Mouse (Mus musculus): ENCODE data around the gene Shisa7. TPM values are rescaled to one million over a fixed set of nuclear protein-coding genes. Genes with fewer than 3 reads are reported as not detected.

Gene Shisa7
- polyA plus RNA-seq, 1 experiment from 2014 or later = 0.68 TPM

DNA sequence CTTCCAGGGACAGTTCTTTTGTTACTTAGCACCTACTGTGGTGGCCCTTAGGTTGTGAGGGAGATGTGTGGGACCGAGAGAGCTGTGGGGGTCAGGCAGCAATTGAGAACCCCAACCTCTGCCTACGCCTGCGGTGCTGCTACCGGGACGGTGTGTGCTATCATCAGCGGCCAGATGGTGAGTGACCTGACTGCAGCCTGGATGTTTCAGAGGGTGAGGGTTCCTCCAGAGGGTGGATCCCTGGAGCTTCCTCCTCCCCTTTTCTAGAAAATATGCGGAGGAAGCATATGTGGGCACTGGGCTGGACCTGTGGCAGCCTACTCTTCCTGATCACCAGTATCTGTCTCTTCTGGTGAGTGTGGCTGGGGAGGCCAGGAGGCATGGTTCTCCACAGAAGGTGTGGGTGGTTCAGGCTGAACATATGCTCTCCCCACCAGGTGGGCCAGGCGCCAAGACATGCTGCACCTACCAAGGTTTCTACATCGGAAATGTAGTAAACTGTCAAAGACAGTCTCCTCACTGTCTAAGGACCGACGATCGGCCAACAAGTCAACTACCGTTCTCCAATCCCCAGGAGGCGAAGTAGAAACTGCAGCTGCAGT, 60.7 kb downstream of the Shisa7 start:
- no peaks in the 10 kb centered on the region for H3K9me3 ChIP-seq (ENCODE audit: control insufficient read depth, low read length)
- WGBS = 83% methylated on average over 14 of the region's 14 CpGs
- H3K4me1 ChIP-seq (ENCODE audit: control insufficient read depth, insufficient read depth, low read length) = peaks cover 6% of the 10 kb centered on the region
- DNase-seq (ENCODE audit: low spot score) (no peak), ATAC-seq (ENCODE audit: low read depth) (no peak)
- H3K27ac ChIP-seq (replicated peaks; ENCODE audit: low read depth, low read length) = no peak overlapping the region
- H3K36me3 ChIP-seq (ENCODE audit: control insufficient read depth, insufficient read depth, low read length) = no peaks in the 10 kb centered on the region
- H3K27me3 ChIP-seq (replicated peaks; ENCODE audit: control insufficient read depth, insufficient read depth, low read length) = peaks cover 11% of the 10 kb centered on the region
- no peak overlapping the region for H3K9ac ChIP-seq (ENCODE audit: low read depth, low read length)
- H3K4me2 ChIP-seq (ENCODE audit: low read depth, low read length) = no peak overlapping the region
- no peak overlapping the region for H3K4me3 ChIP-seq (ENCODE audit: low read depth, low read length)

- Histone ChIP-seq H3K27ac (replicated peaks; ENCODE audit: low read depth, low read length) (no peak within 1 kb of the TSS), H3K27me3 (replicated peaks; ENCODE audit: control insufficient read depth, insufficient read depth, low read length) (peaks cover 21% of the 10 kb centered on the region), H3K9ac (ENCODE audit: low read depth, low read length) (no peak within 1 kb of the TSS), H3K9me3 (ENCODE audit: control insufficient read depth, low read length) (no peaks in the 10 kb centered on the region), H3K4me3 (ENCODE audit: low read depth, low read length) (no peak within 1 kb of the TSS), H3K4me1 (ENCODE audit: control insufficient read depth, insufficient read depth, low read length) (no peaks in the 10 kb centered on the region), H3K4me2 (ENCODE audit: low read depth, low read length) (no peak within 1 kb of the TSS), H3K36me3 (ENCODE audit: control insufficient read depth, insufficient read depth, low read length) (no peaks in the 10 kb centered on the region)
- DNase-seq (ENCODE audit: low spot score) (no peak), ATAC-seq (ENCODE audit: low read depth) (no peak)
- 72% methylated on average over 2 of the region's 2 CpGs for WGBS
Measured at GRCm38 (mm10) chr7:4782759-4783158, 61.7 kb downstream of the Shisa7 start, which contains the start of the genes Il11 and Tmem190. Gene Il11, minus strand, starts transcription at chr7:4782859. Gene Tmem190, plus strand, starts transcription at chr7:4782937.

GRCm38 (mm10) chr7:4782130-4782529, 62.4 kb downstream of the Shisa7 start:
- Histone ChIP-seq H3K36me3 (ENCODE audit: control insufficient read depth, insufficient read depth, low read length) (no peaks in the 10 kb centered on the region), H3K4me3 (ENCODE audit: low read depth, low read length) (no peak overlapping the region), H3K4me2 (ENCODE audit: low read depth, low read length) (no peak overlapping the region), H3K4me1 (ENCODE audit: control insufficient read depth, insufficient read depth, low read length) (no peaks in the 10 kb centered on the region), H3K9me3 (ENCODE audit: control insufficient read depth, low read length) (no peaks in the 10 kb centered on the region), H3K9ac (ENCODE audit: low read depth, low read length) (no peak overlapping the region), H3K27me3 (replicated peaks; ENCODE audit: control insufficient read depth, insufficient read depth, low read length) (peaks cover 28% of the 10 kb centered on the region), H3K27ac (replicated peaks; ENCODE audit: low read depth, low read length) (no peak overlapping the region)
- DNase-seq (ENCODE audit: low spot score) (no peak), ATAC-seq (ENCODE audit: low read depth) (no peak)
- WGBS = 45% methylated on average over 3 of the region's 3 CpGs

GRCm38 (mm10) chr7:4779921-4780320, 64.6 kb downstream of the Shisa7 start:
- Histone ChIP-seq H3K27me3 (replicated peaks; ENCODE audit: control insufficient read depth, insufficient read depth, low read length) (peaks cover 47% of the 10 kb centered on the region), H3K4me3 (ENCODE audit: low read depth, low read length) (no peak overlapping the region), H3K4me1 (ENCODE audit: control insufficient read depth, insufficient read depth, low read length) (0 out of 2 replicates have a peak, but pooled peaks cover 3% of the 10 kb centered on the region), H3K9ac (ENCODE audit: low read depth, low read length) (no peak overlapping the region), H3K27ac (replicated peaks; ENCODE audit: low read depth, low read length) (no peak overlapping the region), H3K9me3 (ENCODE audit: control insufficient read depth, low read length) (no peaks in the 10 kb centered on the region), H3K4me2 (ENCODE audit: low read depth, low read length) (no peak overlapping the region), H3K36me3 (ENCODE audit: control insufficient read depth, insufficient read depth, low read length) (no peaks in the 10 kb centered on the region)
- no peak for ATAC-seq (ENCODE audit: low read depth)
- no peak for DNase-seq (ENCODE audit: low spot score)
- 29% methylated on average over 5 of the region's 5 CpGs for WGBS

DNA sequence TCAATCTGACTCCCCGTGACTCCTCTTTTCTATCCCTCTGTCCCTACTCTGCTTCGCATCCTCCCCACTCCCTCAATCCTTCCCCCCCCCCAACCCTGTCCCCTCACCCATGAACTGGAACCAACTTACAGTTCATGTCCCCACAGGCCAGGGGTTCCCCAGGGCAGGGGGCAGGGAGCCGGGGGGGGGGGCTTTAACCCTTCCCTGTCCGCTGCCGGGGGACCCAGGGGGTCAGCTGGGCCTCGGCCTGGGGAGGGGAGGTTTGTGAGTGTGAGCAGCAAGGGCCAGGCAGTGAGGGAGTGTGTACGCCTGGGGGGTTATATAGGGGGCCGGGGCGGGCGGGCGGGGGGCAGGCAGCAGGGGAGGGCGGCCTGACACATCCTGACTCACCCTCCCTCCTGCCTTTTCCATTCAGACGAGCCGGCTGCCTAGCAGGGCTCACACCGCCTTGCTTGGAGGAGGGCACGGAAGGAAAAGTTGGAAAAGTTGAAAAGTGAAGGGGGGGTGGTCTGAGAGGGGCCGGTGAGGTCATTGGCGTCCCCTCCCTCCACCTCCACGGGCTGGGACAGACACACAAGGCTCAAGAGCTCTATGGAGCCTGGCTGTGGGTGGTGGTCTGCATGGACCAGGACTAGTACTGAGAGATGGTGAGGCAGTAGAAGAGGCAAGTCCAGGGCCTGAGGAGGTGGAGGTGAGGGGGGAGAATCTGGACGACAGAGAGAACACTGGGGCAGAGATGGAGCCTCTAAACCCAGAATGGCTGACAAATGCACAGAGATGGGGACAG, 66.5 kb downstream of the Shisa7 start:
- H3K9ac ChIP-seq (ENCODE audit: low read depth, low read length) = no peak overlapping the region
- peaks cover 48% of the 10 kb centered on the region for H3K27me3 ChIP-seq (replicated peaks; ENCODE audit: control insufficient read depth, insufficient read depth, low read length)

GRCm38 (mm10) chr7:4776861-4777830, 67.3 kb downstream of the Shisa7 start:
- DNase-seq (ENCODE audit: low spot score) (peak; percentile 78), ATAC-seq (ENCODE audit: low read depth) (peak; percentile 79)
- peak overlapping the region; percentile 48 for H3K9ac ChIP-seq (ENCODE audit: low read depth, low read length)
- peaks cover 48% of the 10 kb centered on the region for H3K27me3 ChIP-seq (replicated peaks; ENCODE audit: control insufficient read depth, insufficient read depth, low read length)
- H3K27ac ChIP-seq (replicated peaks; ENCODE audit: low read depth, low read length) = no peak overlapping the region
- no peaks in the 10 kb centered on the region for H3K36me3 ChIP-seq (ENCODE audit: control insufficient read depth, insufficient read depth, low read length)
- H3K9me3 ChIP-seq (ENCODE audit: control insufficient read depth, low read length) = no peaks in the 10 kb centered on the region
- H3K4me1 ChIP-seq (ENCODE audit: control insufficient read depth, insufficient read depth, low read length) = 0 out of 2 replicates have a peak, but pooled peaks cover 3% of the 10 kb centered on the region
- H3K4me3 ChIP-seq (ENCODE audit: low read depth, low read length) = peak overlapping the region; percentile 36
- peak overlapping the region; percentile 60 for H3K4me2 ChIP-seq (ENCODE audit: low read depth, low read length)
- 0% methylated on average over 13 of the region's 56 CpGs for WGBS

More for the DNA sequence above, 66.5 kb downstream of the Shisa7 start:
- no peak for DNase-seq (ENCODE audit: low spot score)
- no peaks in the 10 kb centered on the region for H3K36me3 ChIP-seq (ENCODE audit: control insufficient read depth, insufficient read depth, low read length)
- no peaks in the 10 kb centered on the region for H3K9me3 ChIP-seq (ENCODE audit: control insufficient read depth, low read length)
- H3K4me3 ChIP-seq (ENCODE audit: low read depth, low read length) = no peak overlapping the region
- H3K4me2 ChIP-seq (ENCODE audit: low read depth, low read length) = no peak overlapping the region; the same call in 1 of the 2 replicates
- WGBS = 5% methylated on average over 17 of the region's 20 CpGs
- H3K27ac ChIP-seq (replicated peaks; ENCODE audit: low read depth, low read length) = no peak overlapping the region
- 0 out of 2 replicates have a peak, but pooled peaks cover 3% of the 10 kb centered on the region for H3K4me1 ChIP-seq (ENCODE audit: control insufficient read depth, insufficient read depth, low read length)
- no peak for ATAC-seq (ENCODE audit: low read depth)

GRCm38 (mm10) chr7:4776131-4776530, 68.4 kb downstream of the Shisa7 start:
- Histone ChIP-seq H3K36me3 (ENCODE audit: control insufficient read depth, insufficient read depth, low read length) (no peaks in the 10 kb centered on the region), H3K27ac (replicated peaks; ENCODE audit: low read depth, low read length) (no peak overlapping the region), H3K9me3 (ENCODE audit: control insufficient read depth, low read length) (no peaks in the 10 kb centered on the region), H3K4me2 (ENCODE audit: low read depth, low read length) (no peak overlapping the region), H3K9ac (ENCODE audit: low read depth, low read length) (no peak overlapping the region), H3K4me3 (ENCODE audit: low read depth, low read length) (no peak overlapping the region), H3K4me1 (ENCODE audit: control insufficient read depth, insufficient read depth, low read length) (0 out of 2 replicates have a peak, but pooled peaks cover 3% of the 10 kb centered on the region), H3K27me3 (replicated peaks; ENCODE audit: control insufficient read depth, insufficient read depth, low read length) (peaks cover 44% of the 10 kb centered on the region)
- WGBS = 52% methylated on average over 10 of the region's 10 CpGs
- ATAC-seq (ENCODE audit: low read depth) = no peak
- DNase-seq (ENCODE audit: low spot score) = no peak

All from embryonic facial prominence, embryonic 14.5 days (tissue).